Mouse (Mus musculus): Measurements from ENCODE around the gene Ngdn. TPM values are rescaled to one million over a fixed set of nuclear protein-coding genes. Genes with fewer than 3 reads are reported as not detected.
"Not testable (repeated sequence)": the region's sequence is repeated elsewhere in the genome, so short reads cannot be mapped to it uniquely, and the experiment has no call there.

The Ngdn gene
- polyA plus RNA-seq, 1 experiment, result 14.6 TPM

- DNase-seq (ENCODE audit: low read depth), result not testable (repeated sequence)
Measured at GRCm38 (mm10) chr14:54999868-55000267, 15.4 kb upstream of the Ngdn start.

GRCm38 (mm10) chr14:55000814-55001213, 14.4 kb upstream of the Ngdn start:
- DNase-seq (ENCODE audit: low read depth), result no peak

GRCm38 (mm10) chr14:55001446-55001845, 13.8 kb upstream of the Ngdn start:
- no peak for DNase-seq (ENCODE audit: low read depth)

- DNase-seq (ENCODE audit: low read depth), result no peak
Measured at GRCm38 (mm10) chr14:55001938-55002686, 13.1 kb upstream of the Ngdn start.

- no peak for DNase-seq (ENCODE audit: low read depth)
Measured at GRCm38 (mm10) chr14:55002687-55003120, 12.6 kb upstream of the Ngdn start.

- DNase-seq (ENCODE audit: low read depth), result peak; percentile 89
Measured at GRCm38 (mm10) chr14:55003878-55004855, 11.1 kb upstream of the Ngdn start.

GRCm38 (mm10) chr14:55005506-55005905, 9.7 kb upstream of the Ngdn start:
- no peak for DNase-seq (ENCODE audit: low read depth)

- DNase-seq (ENCODE audit: low read depth), result no peak
Measured at GRCm38 (mm10) chr14:55005967-55006366, 9.3 kb upstream of the Ngdn start.

- no peak for DNase-seq (ENCODE audit: low read depth)
Measured at GRCm38 (mm10) chr14:55006541-55006940, 8.7 kb upstream of the Ngdn start.

GRCm38 (mm10) chr14:55007120-55007908, 7.9 kb upstream of the Ngdn start:
- no peak for DNase-seq (ENCODE audit: low read depth)

GRCm38 (mm10) chr14:55008417-55008816, 6.8 kb upstream of the Ngdn start:
- DNase-seq (ENCODE audit: low read depth), result no peak

- no peak for DNase-seq (ENCODE audit: low read depth)
Measured at GRCm38 (mm10) chr14:55011116-55011515, 4.1 kb upstream of the Ngdn start.

GRCm38 (mm10) chr14:55014591-55014990, 663 bp upstream of the Ngdn start:
- DNase-seq (ENCODE audit: low read depth), result peak; percentile 57

GRCm38 (mm10) chr14:55015767-55016111, 485 bp downstream of the Ngdn start:
- DNase-seq (ENCODE audit: low read depth), result no peak

- DNase-seq (ENCODE audit: low read depth), result no peak
Measured at GRCm38 (mm10) chr14:55016876-55017275, 1.6 kb downstream of the Ngdn start.

GRCm38 (mm10) chr14:55020394-55020793, 5.1 kb downstream of the Ngdn start:
- DNase-seq (ENCODE audit: low read depth), result no peak

- no peak for DNase-seq (ENCODE audit: low read depth)
Measured at GRCm38 (mm10) chr14:55023011-55023410, 7.8 kb downstream of the Ngdn start.

- DNase-seq (ENCODE audit: low read depth), result no peak
Measured at GRCm38 (mm10) chr14:55024236-55024635, 9.0 kb downstream of the Ngdn start.

GRCm38 (mm10) chr14:55025527-55025926, 10.3 kb downstream of the Ngdn start:
- no peak for DNase-seq (ENCODE audit: low read depth)

- no peak for DNase-seq (ENCODE audit: low read depth)
Measured at GRCm38 (mm10) chr14:55027251-55027650, 12.0 kb downstream of the Ngdn start.

- DNase-seq (ENCODE audit: low read depth), result no peak
Measured at GRCm38 (mm10) chr14:55027653-55028052, 12.4 kb downstream of the Ngdn start.

- DNase-seq (ENCODE audit: low read depth), result no peak
Measured at GRCm38 (mm10) chr14:55028333-55028835, 13.1 kb downstream of the Ngdn start.

All from gonadal fat pad, adult 2 months (tissue).